Mouse (Mus musculus): ENCODE data around the gene Mgll. TPM values are rescaled to one million over a fixed set of nuclear protein-coding genes. Genes with fewer than 3 reads are reported as not detected.
A peak's percentile ranks its signal among the peaks of the same experiment; 100 is the strongest.

Mgll gene
- total RNA-seq, 2 experiments from 2014 or later, result 173 to 177 TPM

GRCm38 (mm10) chr6:88821901-88822300 lies 97.7 kb downstream of the Mgll start:
- intact Hi-C loops (cut with DNase I), result no loop called here
- peak; percentile 75 to 85 for DNase-seq

- peak in 1 of 2 experiments; percentile 39 for DNase-seq
- intact Hi-C loops (cut with DNase I), result loop anchor here (2.0 kb wide), 1 partner anchor 39 kb away; no protein-coding TSS in a partner anchor
Observed at GRCm38 (mm10) chr6:88824183-88824582, 100.0 kb downstream of the Mgll start.

- intact Hi-C loops (cut with DNase I), result loop anchor here (2.0 kb wide), 1 partner anchor 101 kb away; the partner anchor contains the start of gene Mgll
- DNase-seq, result no peak
Observed at GRCm38 (mm10) chr6:88826088-88826487, 101.9 kb downstream of the Mgll start.

- DNase-seq, result peak; percentile 80 to 81
- intact Hi-C loops (cut with DNase I), result loop anchor here (2.0 kb wide), 1 partner anchor 102 kb away; the partner anchor contains the start of gene Mgll
Observed at GRCm38 (mm10) chr6:88826545-88826944, 102.3 kb downstream of the Mgll start.

- no peak for DNase-seq
Observed at GRCm38 (mm10) chr6:88826965-88827364, 102.8 kb downstream of the Mgll start.

GRCm38 (mm10) chr6:88827395-88828205 lies 103.4 kb downstream of the Mgll start:
- intact Hi-C loops (cut with DNase I), result loop anchor here (2.0 kb wide), 1 partner anchor 103 kb away; the partner anchor contains the start of gene Mgll
- DNase-seq, result no peak

More at GRCm38 (mm10) chr6:88826965-88827364, 102.8 kb downstream of the Mgll start:
- intact Hi-C loops (cut with DNase I), result loop anchor here (2.0 kb wide), 1 partner anchor 102 kb away; the partner anchor contains the start of gene Mgll

GRCm38 (mm10) chr6:88828206-88829009 lies 104.2 kb downstream of the Mgll start:
- intact Hi-C loops (cut with DNase I), result no loop called here
- no peak for DNase-seq

- DNase-seq, result no peak
- intact Hi-C loops (cut with DNase I), result no loop called here
Observed at GRCm38 (mm10) chr6:88829579-88829978, 105.4 kb downstream of the Mgll start.

GRCm38 (mm10) chr6:88830112-88830702 lies 106.0 kb downstream of the Mgll start:
- no peak for DNase-seq
- intact Hi-C loops (cut with DNase I), result loop anchor here (2.0 kb wide), 2 partner anchors 239 to 279 kb away; no protein-coding TSS in a partner anchor

GRCm38 (mm10) chr6:88831456-88831855 lies 107.2 kb downstream of the Mgll start:
- intact Hi-C loops (cut with DNase I), result loop anchor here (2.0 kb wide), 2 partner anchors 241 to 281 kb away; no protein-coding TSS in a partner anchor
- DNase-seq, result peak; percentile 77 to 78

- no peak for DNase-seq
- intact Hi-C loops (cut with DNase I), result no loop called here
Observed at GRCm38 (mm10) chr6:88832663-88833062, 108.5 kb downstream of the Mgll start.

- DNase-seq, result no peak
- intact Hi-C loops (cut with DNase I), result no loop called here
Observed at GRCm38 (mm10) chr6:88833340-88834140, 109.3 kb downstream of the Mgll start.

GRCm38 (mm10) chr6:88835047-88835446 lies 110.8 kb downstream of the Mgll start:
- DNase-seq, result no peak
- intact Hi-C loops (cut with DNase I), result no loop called here

GRCm38 (mm10) chr6:88836178-88836819 lies 112.1 kb downstream of the Mgll start:
- intact Hi-C loops (cut with DNase I), result no loop called here
- no peak for DNase-seq

- intact Hi-C loops (cut with DNase I), result no loop called here
- no peak for DNase-seq
Observed at GRCm38 (mm10) chr6:88837999-88838398, 113.8 kb downstream of the Mgll start.

- intact Hi-C loops (cut with DNase I), result no loop called here
- DNase-seq, result no peak
Observed at GRCm38 (mm10) chr6:88838613-88839012, 114.4 kb downstream of the Mgll start.

GRCm38 (mm10) chr6:88839135-88839970 lies 115.1 kb downstream of the Mgll start:
- no peak for DNase-seq
- intact Hi-C loops (cut with DNase I), result no loop called here

- intact Hi-C loops (cut with DNase I), result no loop called here
- DNase-seq, result no peak
Observed at GRCm38 (mm10) chr6:88840211-88840610, 116.0 kb downstream of the Mgll start.

Data from heart, postnatal 14 days (tissue).